12 mouse cellular contexts compared by ENCODE assay signal in the genomic region with DNA sequence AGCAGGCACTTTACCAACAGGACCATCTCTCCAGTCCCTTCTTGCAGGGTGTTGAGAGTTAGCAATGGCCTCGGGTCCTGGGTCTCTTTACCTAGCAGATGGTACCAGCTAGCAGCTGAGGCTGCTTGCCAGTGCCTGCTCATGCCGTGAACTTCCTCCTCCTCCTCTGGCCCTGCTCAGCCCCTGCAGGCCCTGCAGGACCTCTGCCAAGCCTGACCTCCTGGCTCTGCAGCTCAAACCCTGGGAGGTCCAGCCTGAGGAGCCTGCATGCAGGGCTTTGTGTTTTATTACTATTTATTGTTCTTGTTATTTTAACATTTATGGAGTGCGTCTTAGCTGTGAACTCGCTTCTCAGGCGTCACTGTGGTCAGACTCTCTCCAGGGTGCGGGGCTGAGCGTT. TPM values are rescaled to one million over a fixed set of nuclear protein-coding genes. Genes with fewer than 3 reads are reported as not detected.
DNase-seq lines count a peak whose midpoint lies in the region; ATAC-seq and TF ChIP-seq lines count a peak whose summit lies in the region.
"Had no signal": no experiment of that assay in that cellular context is flagged by ENCODE, and none has a peak within 500 bp of the region (broad histone marks: within the 10 kb centered on the region; RNA-seq: fewer than 3 reads in every experiment).

No protein-coding gene starts in this region.

- WGBS in forebrain, embryonic 10.5 days = 71% methylated on average over 7 of the region's 7 CpGs
- WGBS in forebrain, embryonic 16.5 days = 59% methylated on average over 7 of the region's 7 CpGs
- 56% methylated on average over 7 of the region's 7 CpGs for WGBS in lung, postnatal 0 days
- WGBS in limb, embryonic 10.5 days = 49% methylated on average over 7 of the region's 7 CpGs

- H3K4me2 ChIP-seq in forebrain, embryonic 16.5 days (ENCODE audit: low read length) = no peak overlapping the region
- H3K4me2 ChIP-seq in lung, postnatal 0 days (replicated peaks; ENCODE audit: low read depth, low read length) = no peak overlapping the region
- H3K4me2 ChIP-seq: heart, embryonic 13.5 days had no signal

- no peak for TF ChIP-seq CTCF in lung, postnatal 0 days (IDR thresholded peaks at IDR 0.05)

- peak overlapping the region; percentile 71 for H3K27ac ChIP-seq in forebrain, embryonic 10.5 days
- H3K27ac ChIP-seq in forebrain, embryonic 16.5 days (ENCODE audit: low read length) = no peak overlapping the region
- H3K27ac ChIP-seq in lung, postnatal 0 days (ENCODE audit: low read length) = no peak overlapping the region
- peak overlapping the region; percentile 63 for H3K27ac ChIP-seq in limb, embryonic 10.5 days
- H3K27ac ChIP-seq: heart, embryonic 13.5 days had no signal

- ATAC-seq in forebrain, embryonic 16.5 days = no peak
- no peak for ATAC-seq in lung, postnatal 0 days
- ATAC-seq: forebrain, postnatal 0 days; liver, postnatal 0 days had no signal

- peaks cover 37% of the 10 kb centered on the region for H3K4me1 ChIP-seq in forebrain, embryonic 10.5 days
- no peaks in the 10 kb centered on the region for H3K4me1 ChIP-seq in forebrain, embryonic 16.5 days (replicated peaks; ENCODE audit: control insufficient read depth, insufficient read depth, low read length)
- H3K4me1 ChIP-seq in lung, postnatal 0 days (ENCODE audit: insufficient read depth, low read depth, low read length) = peaks cover 2% of the 10 kb centered on the region; the same call in 1 of the 2 replicates
- H3K4me1 ChIP-seq in limb, embryonic 10.5 days = peaks cover 53% of the 10 kb centered on the region

- no peaks in the 10 kb centered on the region for H3K27me3 ChIP-seq in forebrain, embryonic 10.5 days (ENCODE audit: poor library complexity, severe bottlenecking)
- no peaks in the 10 kb centered on the region for H3K27me3 ChIP-seq in forebrain, embryonic 16.5 days (replicated peaks; ENCODE audit: control insufficient read depth, insufficient read depth, low read length)
- H3K27me3 ChIP-seq in lung, postnatal 0 days (replicated peaks; ENCODE audit: insufficient read depth, low read length) = no peaks in the 10 kb centered on the region
- no peaks in the 10 kb centered on the region; the same call in 1 of the 2 replicates for H3K27me3 ChIP-seq in limb, embryonic 10.5 days (ENCODE audit: low read depth, poor library complexity, severe bottlenecking)
- H3K27me3 ChIP-seq: heart, embryonic 13.5 days had no signal

- no peak overlapping the region for H3K9ac ChIP-seq in forebrain, embryonic 16.5 days (replicated peaks; ENCODE audit: low read depth, low read length)
- H3K9ac ChIP-seq in lung, postnatal 0 days (replicated peaks; ENCODE audit: low read depth) = no peak overlapping the region
- H3K9ac ChIP-seq: forebrain, postnatal 0 days; heart, embryonic 13.5 days; liver, postnatal 0 days had no signal

- DNase-seq in forebrain, embryonic 10.5 days (ENCODE audit: extremely low spot score, low spot score) = no peak
- DNase-seq in lung, adult 18-20 months = peak; percentile 29 to 50
- DNase-seq in lung, postnatal 0 days (ENCODE audit: low spot score) = no peak
- peak; percentile 88 for DNase-seq in cerebellum, adult 9-10 months
- no peak for DNase-seq in limb, embryonic 10.5 days (ENCODE audit: low spot score)
- no peak for DNase-seq in natural killer cell, adult 2 months (ENCODE audit: low spot score in 2 of 2)
- no peak for DNase-seq in heart, adult 11 months
- DNase-seq: forebrain, postnatal 0 days; liver, postnatal 0 days had no signal

- peaks cover 6% of the 10 kb centered on the region for H3K36me3 ChIP-seq in forebrain, embryonic 10.5 days (replicated peaks)
- H3K36me3 ChIP-seq in forebrain, embryonic 16.5 days (ENCODE audit: control insufficient read depth, insufficient read depth) = no peaks in the 10 kb centered on the region
- H3K36me3 ChIP-seq in lung, postnatal 0 days (ENCODE audit: insufficient read depth, low read length) = no peaks in the 10 kb centered on the region
- H3K36me3 ChIP-seq in limb, embryonic 10.5 days = 0 out of 2 replicates have a peak, but pooled peaks cover 5% of the 10 kb centered on the region
- H3K36me3 ChIP-seq: heart, embryonic 13.5 days had no signal

- TF ChIP-seq EP300 in lung, postnatal 0 days (IDR thresholded peaks at IDR 0.05) = no peak

- H3K9me3 ChIP-seq in forebrain, embryonic 10.5 days = peaks cover 13% of the 10 kb centered on the region
- H3K9me3 ChIP-seq in forebrain, embryonic 16.5 days (ENCODE audit: control insufficient read depth, low read length) = no peaks in the 10 kb centered on the region
- no peaks in the 10 kb centered on the region for H3K9me3 ChIP-seq in lung, postnatal 0 days (ENCODE audit: low read length)
- H3K9me3 ChIP-seq in limb, embryonic 10.5 days (replicated peaks) = no peaks in the 10 kb centered on the region; the same call in 1 of the 2 replicates

- no peak overlapping the region for H3K4me3 ChIP-seq in forebrain, embryonic 10.5 days
- no peak overlapping the region for H3K4me3 ChIP-seq in forebrain, embryonic 16.5 days (replicated peaks; ENCODE audit: low read length)
- H3K4me3 ChIP-seq in lung, postnatal 0 days (ENCODE audit: low read depth, low read length) = no peak overlapping the region
- H3K4me3 ChIP-seq in limb, embryonic 10.5 days = no peak overlapping the region
- H3K4me3 ChIP-seq: heart, embryonic 13.5 days; myocyte had no signal

RNA-seq across cellular contexts. Expression of a gene that starts 39.6 kb away (rescaled TPM):
- polyA plus RNA-seq in forebrain, embryonic 10.5 days (2016; fragmentation: Nextera tagmentation; extraction: Ambion mirVana) = 18.0 and 24.2 TPM in 2 replicates
- 3.5 and 4.6 TPM in 2 replicates for polyA plus RNA-seq in forebrain, embryonic 16.5 days (2015; fragmentation: Nextera tagmentation; extraction: Ambion mirVana)
- 25.7 and 27.8 TPM in 2 replicates for polyA plus RNA-seq in lung, postnatal 0 days (2015; fragmentation: Nextera tagmentation; extraction: Ambion mirVana)
- polyA plus RNA-seq in limb, embryonic 10.5 days (2016; fragmentation: Nextera tagmentation; extraction: Ambion mirVana) = 6.9 and 7.7 TPM in 2 replicates

Comparison
In these comparisons a context has a peak if more than half of its experiments do, and no peak if none do; other contexts are left out.
1. DNase-seq: peak in lung, adult 18-20 months (2 of 2) and cerebellum, adult 9-10 months (single experiment); none in forebrain, embryonic 10.5 days (single experiment), lung, postnatal 0 days (single experiment), limb, embryonic 10.5 days (single experiment), natural killer cell, adult 2 months (0 of 2) and heart, adult 11 months (single experiment).
2. H3K27ac ChIP-seq: peak in forebrain, embryonic 10.5 days (single experiment) and limb, embryonic 10.5 days (single experiment); none in forebrain, embryonic 16.5 days (single experiment) and lung, postnatal 0 days (single experiment).